Mouse (Mus musculus) left cerebral cortex, postnatal 14 days (tissue): ENCODE results near the gene Arap1. TPM values are rescaled to one million over a fixed set of nuclear protein-coding genes. Genes with fewer than 3 reads are reported as not detected.
A peak's percentile ranks its signal among the peaks of the same experiment; 100 is the strongest.

Experiments used
- DNase-seq, 2 experiments: peaks; one replicate each; pipeline ENCODE4 v3.0.0; 2021 to 2022; ENCODE audit warnings: low spot score in 2 of 2, mixed read lengths in 1 of 2
- intact Hi-C: fragments of 180-260 bp; cut with DNase I; formaldehyde crosslinking; loops from one replicate; pipeline ENCODE4 v1.15.1; 2025
- total RNA-seq, 2 experiments: library from RNA; stranded (reverse); gene quantifications; 2 replicates each; pipeline ENCODE4 v1.2.3; 2021

Arap1 gene
- total RNA-seq, 2 experiments from 2014 or later, result 13.9 to 17.9 TPM

GRCm38 (mm10) chr7:101419013-101419770 is 71.3 kb downstream of the Arap1 start:
- no peak for DNase-seq
- intact Hi-C loops, result no loop called here

- intact Hi-C loops, result no loop called here
- DNase-seq, result peak; percentile 85 to 89
Observed at GRCm38 (mm10) chr7:101421529-101421928, 73.7 kb downstream of the Arap1 start, which contains the start of gene Pde2a. Gene Pde2a, plus strand, starts transcription at chr7:101421691.

GRCm38 (mm10) chr7:101422069-101422468 is 74.2 kb downstream of the Arap1 start:
- intact Hi-C loops, result no loop called here
- no peak for DNase-seq

GRCm38 (mm10) chr7:101422646-101423045 is 74.8 kb downstream of the Arap1 start:
- no peak for DNase-seq

GRCm38 (mm10) chr7:101423970-101424369 is 76.1 kb downstream of the Arap1 start:
- peak in 1 of 2 experiments; percentile 32 for DNase-seq
- intact Hi-C loops, result no loop called here

More at GRCm38 (mm10) chr7:101422646-101423045, 74.8 kb downstream of the Arap1 start:
- intact Hi-C loops, result no loop called here

- intact Hi-C loops, result no loop called here
- DNase-seq, result peak; percentile 55 to 76
Observed at GRCm38 (mm10) chr7:101426692-101427091, 78.8 kb downstream of the Arap1 start.

- intact Hi-C loops, result no loop called here
- peak; percentile 70 to 81 for DNase-seq
Observed at GRCm38 (mm10) chr7:101427736-101428135, 79.9 kb downstream of the Arap1 start.

GRCm38 (mm10) chr7:101435038-101435437 is 87.2 kb downstream of the Arap1 start:
- intact Hi-C loops, result no loop called here
- DNase-seq, result no peak

GRCm38 (mm10) chr7:101437876-101438275 is 90.0 kb downstream of the Arap1 start:
- intact Hi-C loops, result no loop called here
- no peak for DNase-seq

GRCm38 (mm10) chr7:101443093-101443492 is 95.2 kb downstream of the Arap1 start:
- intact Hi-C loops, result no loop called here
- no peak for DNase-seq

GRCm38 (mm10) chr7:101444211-101444610 is 96.3 kb downstream of the Arap1 start:
- DNase-seq, result no peak
- intact Hi-C loops, result no loop called here

GRCm38 (mm10) chr7:101449855-101450254 is 102.0 kb downstream of the Arap1 start:
- intact Hi-C loops, result loop anchor here (1.0 to 5.0 kb wide), 4 partner anchors 53 to 167 kb away; no protein-coding TSS in a partner anchor
- no peak for DNase-seq

- peak; percentile 88 to 92 for DNase-seq
- intact Hi-C loops, result loop anchor here (1.0 to 5.0 kb wide), 4 partner anchors 53 to 167 kb away; no protein-coding TSS in a partner anchor
Observed at GRCm38 (mm10) chr7:101450422-101451401, 102.8 kb downstream of the Arap1 start.

- intact Hi-C loops, result loop anchor here (5.0 kb wide), 2 partner anchors 70 to 165 kb away; no protein-coding TSS in a partner anchor
- peak in 1 of 2 experiments; percentile 66 for DNase-seq
Observed at GRCm38 (mm10) chr7:101452669-101453068, 104.8 kb downstream of the Arap1 start.

- intact Hi-C loops, result loop anchor here (5.0 kb wide), 2 partner anchors 69 to 164 kb away; no protein-coding TSS in a partner anchor
Observed at GRCm38 (mm10) chr7:101453296-101453695, 105.4 kb downstream of the Arap1 start.

GRCm38 (mm10) chr7:101453725-101454124 is 105.9 kb downstream of the Arap1 start:
- intact Hi-C loops, result loop anchor here (5.0 kb wide), 2 partner anchors 69 to 164 kb away; no protein-coding TSS in a partner anchor

More at GRCm38 (mm10) chr7:101453296-101453695, 105.4 kb downstream of the Arap1 start:
- DNase-seq, result no peak

GRCm38 (mm10) chr7:101454479-101454878 is 106.6 kb downstream of the Arap1 start:
- intact Hi-C loops, result loop anchor here (5.0 kb wide), 2 partner anchors 68 to 163 kb away; no protein-coding TSS in a partner anchor
- DNase-seq, result no peak

More at GRCm38 (mm10) chr7:101453725-101454124, 105.9 kb downstream of the Arap1 start:
- no peak for DNase-seq

GRCm38 (mm10) chr7:101455141-101455540 is 107.3 kb downstream of the Arap1 start:
- no peak for DNase-seq
- intact Hi-C loops, result no loop called here

GRCm38 (mm10) chr7:101456318-101456717 is 108.5 kb downstream of the Arap1 start:
- intact Hi-C loops, result no loop called here
- no peak for DNase-seq
